Mouse (Mus musculus): ENCODE data around the gene Mafk.
A peak's percentile ranks its signal among the peaks of the same experiment; 100 is the strongest.

Gene Mafk

DNA sequence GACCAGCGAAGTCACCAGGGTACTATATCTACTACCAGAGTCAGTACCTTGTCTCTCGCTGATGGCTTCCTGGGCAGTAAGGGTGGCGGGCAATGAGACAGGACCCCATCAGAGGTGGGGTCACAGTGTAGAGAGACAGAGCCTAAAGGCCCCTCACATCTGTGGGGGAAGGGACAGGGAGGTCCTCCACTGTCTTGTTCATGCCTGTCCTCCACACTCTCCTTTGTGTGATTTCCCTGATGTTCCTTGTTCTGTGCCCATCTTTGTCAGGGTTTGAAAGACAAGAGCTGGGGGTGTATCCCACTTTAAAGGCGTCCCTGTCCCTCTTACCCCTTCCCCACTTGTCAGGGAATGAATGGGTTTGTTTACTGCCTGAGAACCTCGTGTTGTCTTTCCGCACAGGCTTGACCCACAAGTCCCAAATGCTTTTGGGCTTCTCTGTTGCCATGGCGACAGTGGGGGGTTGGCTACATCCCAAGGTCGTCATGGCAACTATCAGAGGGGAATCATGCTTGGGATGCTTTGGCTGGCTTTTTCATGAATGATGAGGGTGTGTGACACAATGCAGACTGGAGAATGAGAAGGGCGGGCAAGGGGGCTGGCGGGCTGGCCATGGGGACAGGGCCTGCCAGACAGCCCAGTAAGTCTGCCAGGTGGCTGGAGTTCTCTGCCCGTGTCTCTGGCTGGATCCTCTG lies 6.3 kb downstream of the Mafk start:
- DNase-seq: peak; percentile 88 to 92

DNA sequence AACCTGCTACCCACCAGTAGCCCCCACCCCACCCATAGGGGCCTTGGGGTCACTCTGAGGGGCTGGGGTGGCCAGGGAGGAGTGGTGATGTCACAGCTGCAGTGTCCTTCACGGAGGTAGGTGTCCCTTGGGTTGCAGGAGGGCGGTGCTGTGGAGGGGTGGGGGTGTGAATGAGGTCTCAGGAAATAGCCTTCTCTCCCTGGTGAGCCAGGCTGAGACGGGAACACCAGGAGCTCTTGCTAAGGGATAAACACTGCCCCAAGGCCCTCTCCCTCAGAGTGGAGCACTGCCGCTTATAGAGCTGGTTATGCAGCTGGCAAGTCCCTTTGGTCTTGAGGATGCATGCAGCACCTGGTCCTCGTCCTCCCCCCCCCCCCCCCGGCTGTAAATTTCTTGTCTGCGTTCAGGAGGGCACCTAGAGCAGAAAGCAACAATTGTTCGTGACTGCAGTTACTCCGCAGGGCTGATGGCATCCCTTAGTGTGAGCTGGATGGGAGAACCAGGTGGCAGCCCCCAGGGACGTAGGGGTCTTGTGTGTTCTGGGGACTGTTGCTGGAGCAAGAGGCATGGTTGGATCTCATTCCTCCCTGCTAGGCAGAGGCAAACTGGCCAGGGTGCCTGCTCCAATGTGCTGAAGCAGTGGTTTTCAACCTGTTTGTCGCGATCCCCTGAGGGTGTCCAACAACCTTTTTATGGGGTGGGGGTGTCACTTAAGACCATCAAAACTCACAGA lies 7.0 kb downstream of the Mafk start:
- DNase-seq: no peak

DNA sequence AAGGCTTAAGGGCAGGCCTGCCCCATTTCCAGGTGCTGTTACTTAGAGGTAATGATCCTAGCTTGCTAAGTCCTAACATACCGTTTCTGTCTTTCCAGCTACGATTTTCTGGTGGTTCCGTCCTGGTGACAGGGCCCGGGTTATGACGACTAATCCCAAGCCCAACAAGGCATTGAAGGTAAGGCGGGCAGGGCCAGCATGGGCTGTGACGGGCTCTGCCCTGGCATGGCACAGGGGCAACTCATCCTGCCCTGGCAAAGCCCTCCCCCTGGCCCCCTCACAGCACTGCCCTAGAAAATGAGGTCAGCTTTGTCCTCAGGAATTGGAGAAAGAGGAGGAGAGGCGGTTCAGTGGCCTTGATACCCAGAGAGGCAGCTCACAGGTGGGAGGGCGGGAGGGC lies 7.7 kb downstream of the Mafk start:
- no peak for DNase-seq

DNA sequence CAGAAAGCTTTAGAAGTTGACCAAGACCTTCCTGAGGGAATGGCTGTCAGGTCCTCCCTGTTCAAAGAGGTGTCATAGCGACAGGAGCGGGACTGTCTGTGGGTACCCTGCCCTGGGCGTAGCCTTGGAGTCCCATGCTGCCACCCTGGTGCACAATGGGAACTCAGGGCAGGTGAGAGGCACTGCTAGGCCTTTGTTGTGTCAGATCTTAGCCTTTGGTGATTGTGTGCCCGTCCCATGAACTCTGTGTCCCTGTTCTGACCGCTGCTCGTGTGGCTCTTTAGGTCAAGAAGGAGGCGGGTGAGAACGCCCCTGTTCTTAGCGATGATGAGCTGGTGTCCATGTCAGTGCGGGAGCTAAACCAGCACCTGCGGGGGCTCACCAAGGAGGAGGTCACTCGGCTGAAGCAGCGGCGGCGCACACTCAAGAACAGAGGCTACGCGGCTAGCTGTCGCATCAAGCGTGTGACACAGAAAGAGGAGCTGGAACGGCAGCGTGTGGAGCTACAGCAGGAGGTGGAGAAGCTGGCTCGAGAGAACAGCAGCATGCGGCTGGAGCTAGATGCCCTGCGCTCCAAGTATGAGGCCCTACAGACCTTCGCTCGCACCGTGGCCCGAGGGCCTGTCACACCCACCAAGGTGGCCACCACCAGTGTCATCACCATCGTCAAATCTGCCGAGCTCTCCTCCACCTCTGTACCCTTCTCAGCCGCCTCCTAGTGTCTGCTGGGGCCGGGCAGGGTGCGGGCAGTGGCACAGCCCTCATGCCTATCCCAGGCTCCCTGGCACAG lies 8.7 kb downstream of the Mafk start:
- DNase-seq: no peak

DNA sequence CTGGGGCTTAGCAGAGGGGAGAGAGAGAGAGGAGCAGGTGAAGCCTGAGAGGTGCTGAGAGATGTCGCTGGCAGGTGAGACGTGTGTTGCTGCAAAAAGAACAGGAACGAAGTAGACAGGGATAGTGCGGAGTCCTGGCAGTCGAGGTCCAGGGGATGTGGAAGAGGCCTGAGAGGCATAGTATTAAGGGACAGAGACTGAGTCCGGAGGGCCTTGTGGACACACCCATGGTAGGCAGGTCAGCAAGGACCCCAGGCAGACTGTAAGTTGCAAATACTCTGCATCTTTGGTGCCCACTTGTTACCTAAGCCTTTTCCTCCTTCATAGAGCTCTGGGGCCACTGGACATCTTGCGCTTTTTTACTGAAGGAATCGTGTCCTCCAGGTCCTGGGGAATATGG lies 9.9 kb downstream of the Mafk start:
- no peak for DNase-seq

DNA sequence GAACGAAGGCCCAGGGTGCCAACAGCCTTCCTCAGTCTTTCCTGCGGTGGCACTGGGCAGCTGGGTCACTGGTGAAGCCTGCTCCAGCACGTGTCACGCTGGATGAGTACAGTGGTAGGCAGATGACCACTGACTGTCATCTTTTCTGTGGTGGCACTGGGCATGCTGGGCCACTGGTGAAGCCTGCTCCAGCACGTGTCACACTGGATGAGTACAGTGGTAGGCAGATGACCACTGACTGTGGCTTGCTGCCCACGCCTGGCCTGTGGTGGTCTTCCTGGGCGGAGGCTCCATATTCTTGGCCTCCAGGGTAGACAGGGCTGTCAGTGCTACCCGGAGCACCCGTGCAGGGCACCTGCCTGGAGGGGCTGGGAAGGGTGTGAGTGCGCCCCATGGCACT lies 10.6 kb downstream of the Mafk start:
- no peak for DNase-seq

DNA sequence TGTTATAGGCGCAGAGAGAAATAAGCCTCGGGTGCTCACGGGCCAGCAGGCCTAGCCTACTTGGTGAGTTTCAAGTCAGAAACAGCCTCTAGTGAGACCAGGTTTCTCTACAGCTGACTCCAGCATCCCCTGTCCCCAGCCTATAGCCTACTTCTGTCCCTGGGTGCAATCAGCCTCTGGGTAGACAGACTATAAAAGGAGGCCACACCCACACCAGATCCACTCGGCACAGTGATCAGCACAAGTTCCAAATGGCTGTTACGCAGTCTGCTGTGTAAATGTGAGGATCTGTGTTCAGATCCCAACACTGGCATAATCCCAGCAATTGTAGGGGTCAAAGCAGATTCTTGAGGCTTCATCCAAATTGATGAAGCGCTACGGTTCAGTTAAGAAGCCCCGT lies 11.9 kb downstream of the Mafk start:
- DNase-seq: peak in 1 of 2 experiments; percentile 10

DNA sequence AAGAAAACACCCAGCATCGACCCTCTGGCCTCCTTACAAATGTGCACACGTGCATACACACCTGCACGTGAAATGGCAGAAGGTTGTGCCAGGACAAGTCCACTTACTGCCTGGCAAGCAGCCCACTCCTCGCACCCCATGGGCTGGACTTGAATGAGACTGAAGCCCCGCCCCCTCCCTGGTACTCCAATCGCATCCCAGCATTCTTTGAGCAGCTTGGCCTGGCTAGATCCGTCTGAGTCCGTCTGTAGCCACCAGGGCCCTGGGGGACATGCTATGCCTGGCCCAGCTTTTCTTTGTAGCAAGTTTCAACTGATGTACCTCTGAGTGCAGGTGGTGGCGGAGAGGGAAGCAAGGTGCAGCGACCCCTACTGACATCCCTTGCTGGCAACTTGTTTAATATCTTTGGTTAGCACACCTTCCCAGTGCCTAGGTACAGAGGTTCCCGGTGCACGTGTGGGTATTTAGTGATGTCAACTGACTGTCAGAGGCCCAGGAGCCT lies 12.3 kb downstream of the Mafk start:
- DNase-seq: peak; percentile 91 to 95

DNA sequence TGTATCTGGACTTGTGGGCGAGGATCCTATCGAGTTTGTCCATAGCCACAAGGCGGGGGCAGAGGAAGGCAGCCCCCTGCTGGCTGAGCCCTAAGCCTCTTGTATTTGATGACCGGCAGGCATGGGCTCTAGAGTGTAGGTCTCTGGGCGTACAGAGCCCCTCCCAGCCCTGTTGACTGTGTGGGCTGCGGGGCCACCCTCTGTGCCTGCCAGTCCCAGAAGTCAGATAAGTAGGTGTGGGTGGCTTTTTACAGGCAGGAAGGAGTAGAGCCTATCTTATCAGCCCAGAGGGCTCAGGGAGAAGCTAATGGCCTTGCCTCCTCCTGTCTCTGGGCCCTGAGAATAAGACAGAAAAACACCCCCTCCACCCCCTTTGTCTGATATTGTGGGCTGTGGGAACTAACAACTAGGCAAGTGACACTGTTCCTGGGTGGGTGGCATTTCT lies 12.8 kb downstream of the Mafk start:
- no peak for DNase-seq

DNA sequence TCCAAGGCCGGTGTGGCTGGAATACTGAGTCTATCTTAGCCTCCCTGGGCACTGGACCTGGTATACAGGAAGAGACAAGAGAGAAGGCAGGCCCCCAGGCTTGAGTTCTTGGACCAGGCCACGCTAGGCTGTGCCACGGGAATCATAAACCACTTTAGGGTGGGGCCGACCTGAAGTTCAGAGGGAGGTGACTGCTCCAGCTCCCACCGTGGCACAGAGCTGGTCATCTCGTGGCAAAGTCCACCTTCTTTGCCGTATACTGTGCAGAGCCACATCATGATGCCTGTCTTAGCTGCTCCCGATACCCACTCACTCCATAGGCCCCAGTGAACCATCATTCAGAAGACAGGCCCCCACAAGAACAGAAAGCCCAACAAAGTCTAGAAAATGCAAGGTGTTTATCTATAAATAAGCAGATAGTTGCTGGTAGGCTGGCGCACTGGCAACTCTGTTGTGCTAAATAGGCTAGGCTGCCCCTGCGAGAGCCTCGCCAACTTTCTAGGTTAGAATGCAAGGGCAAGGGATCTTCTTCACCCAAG lies 13.3 kb downstream of the Mafk start:
- DNase-seq: no peak

DNA sequence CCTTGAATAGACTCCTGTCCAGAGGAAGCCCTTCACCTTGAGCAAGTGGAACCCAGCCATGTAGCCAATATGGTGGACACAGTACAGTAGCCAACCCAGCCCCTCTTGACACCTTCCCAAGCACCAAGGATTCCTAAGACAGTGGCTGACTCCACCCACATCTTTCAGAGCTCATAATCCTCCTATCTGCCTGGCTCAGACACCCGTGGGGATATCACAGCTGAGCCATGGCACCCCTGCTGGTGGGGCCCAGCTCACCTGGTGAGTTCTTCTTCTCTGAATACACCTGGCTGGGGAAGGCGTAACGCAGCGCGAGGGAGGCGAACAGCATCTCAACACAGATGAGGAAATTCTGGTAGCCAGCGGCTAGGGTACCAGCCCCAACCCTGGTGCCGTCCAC lies 14.6 kb downstream of the Mafk start:
- no peak for DNase-seq

DNA sequence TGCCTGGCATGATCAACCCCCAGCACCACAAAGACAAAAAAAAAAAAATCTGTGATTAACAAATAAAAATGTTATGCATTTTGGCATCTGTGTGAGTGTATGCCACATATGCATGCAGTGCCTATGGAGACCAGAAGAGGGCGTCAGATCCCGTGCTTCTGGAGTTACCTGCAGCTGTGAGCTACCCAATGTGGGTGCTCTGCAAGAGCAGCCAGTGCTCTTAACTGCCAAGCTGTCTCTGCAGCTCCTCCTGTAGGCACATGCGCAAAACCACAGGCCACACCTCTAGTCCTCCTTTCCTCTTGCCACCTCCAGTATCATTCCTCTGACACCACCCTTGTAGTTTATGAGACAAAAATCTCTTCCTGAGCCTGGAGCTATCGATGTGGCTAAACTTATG lies 18.1 kb downstream of the Mafk start:
- no peak for DNase-seq

DNA sequence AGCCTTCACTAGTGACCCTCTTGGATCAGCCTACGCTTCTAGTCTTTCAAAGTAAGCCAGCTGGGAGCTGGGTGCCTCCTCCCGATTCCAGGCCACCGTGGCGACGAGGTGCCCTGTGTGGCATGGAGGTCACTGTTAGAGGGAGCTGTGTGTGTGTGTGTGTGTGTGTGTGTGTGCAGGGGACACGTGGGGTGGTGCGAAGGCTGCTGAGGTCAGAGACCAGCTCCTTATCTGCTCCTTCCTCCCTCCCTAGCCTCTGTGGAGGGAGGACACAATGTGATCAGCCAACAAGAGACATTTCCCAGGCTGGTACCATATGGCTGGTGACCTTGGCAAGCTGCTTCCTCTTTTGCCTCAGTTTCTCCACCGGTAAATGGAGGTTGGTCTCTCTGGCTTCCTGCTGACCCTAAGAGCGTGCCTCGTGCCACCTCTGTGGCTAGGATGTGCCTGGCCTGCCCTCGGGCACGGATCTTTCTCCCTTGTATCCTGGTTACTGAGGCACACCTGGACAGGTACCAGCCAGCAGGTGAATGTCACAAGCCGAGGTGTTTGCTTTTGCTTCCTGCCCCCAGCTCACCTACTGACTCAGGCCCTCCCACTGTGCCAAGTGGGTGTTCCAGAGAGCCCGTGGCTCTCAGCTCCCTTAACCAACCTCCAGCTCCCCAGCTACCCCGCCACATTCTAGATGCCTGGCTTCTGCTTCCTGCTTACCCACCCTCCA lies 20.5 kb downstream of the Mafk start:
- DNase-seq: peak; percentile 50 to 61

DNA sequence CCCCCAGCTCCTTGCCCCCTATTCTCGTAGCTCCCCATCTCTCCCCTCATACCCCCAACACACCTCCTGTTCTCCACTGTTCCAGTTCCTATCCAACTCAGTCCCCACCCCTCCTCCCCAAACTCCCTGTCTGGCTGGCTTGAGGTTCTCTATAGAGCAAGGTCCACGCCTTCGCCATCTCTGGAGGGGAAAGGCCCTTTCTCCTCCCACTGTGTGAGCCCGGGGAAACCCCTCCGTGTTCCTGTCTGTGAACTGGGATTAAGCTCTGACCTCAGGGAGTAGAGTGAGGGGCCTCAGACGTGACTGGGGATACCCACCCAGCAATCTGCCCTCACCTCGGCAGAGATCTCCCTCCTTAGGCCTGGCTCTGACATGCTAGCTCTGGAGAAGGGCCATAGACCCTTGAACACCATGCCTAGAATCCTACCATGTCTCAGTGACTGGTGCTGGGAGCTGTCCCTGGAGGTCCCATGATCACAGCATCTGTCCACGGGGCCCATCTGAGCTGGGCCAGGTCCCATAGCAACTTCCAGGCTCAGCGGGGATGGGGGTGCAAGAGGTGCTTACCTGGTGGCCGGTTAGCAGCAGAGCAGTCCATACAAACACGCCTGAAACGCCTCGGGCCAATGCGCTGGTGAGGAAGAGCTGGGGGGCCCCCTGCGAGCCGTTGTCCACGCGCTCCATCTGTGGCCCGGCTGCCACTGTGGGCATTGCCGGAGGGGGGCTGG lies 21.2 kb downstream of the Mafk start:
- no peak for DNase-seq

DNA sequence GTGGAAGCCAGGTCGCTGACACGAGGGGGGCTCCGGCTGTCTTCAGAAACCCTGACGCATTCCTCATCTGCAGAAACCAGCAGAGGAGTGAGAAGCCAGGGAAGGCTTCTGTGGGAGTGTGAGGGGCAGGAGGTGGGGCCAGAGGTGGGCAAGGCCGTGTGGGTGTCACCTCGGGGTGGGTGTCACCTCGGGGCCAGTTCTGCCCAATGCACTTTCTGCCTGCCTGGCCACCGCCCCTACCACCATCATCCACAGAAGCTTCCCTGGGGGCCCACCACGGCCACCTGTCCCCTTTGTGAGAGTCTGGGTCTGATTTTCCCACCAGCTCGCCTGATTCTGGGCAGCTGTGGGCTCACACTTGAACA lies 21.8 kb downstream of the Mafk start:
- peak in 1 of 2 experiments; percentile 25 for DNase-seq

DNA sequence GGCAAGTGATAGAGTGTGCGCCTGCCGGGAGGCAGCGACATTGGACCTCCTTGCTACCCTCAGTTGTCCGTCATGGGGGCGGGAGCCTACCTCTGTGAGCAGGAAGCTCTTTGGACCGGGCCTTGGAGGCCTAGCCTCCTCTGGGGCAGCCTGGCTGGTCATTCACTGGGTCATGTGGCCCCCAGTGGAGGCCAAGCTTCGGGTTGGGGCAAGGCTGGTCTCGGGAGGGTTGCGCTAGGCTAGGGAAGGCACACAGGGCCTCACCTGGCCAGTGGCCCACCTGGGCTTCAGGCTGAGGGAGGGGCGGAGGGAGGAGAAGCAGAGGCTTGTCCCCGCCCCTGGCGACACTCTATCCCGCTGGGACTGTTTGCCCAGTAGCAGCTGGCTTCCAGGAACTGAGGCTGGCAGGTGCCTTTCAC lies 22.7 kb downstream of the Mafk start:
- peak; percentile 92 for DNase-seq

DNA sequence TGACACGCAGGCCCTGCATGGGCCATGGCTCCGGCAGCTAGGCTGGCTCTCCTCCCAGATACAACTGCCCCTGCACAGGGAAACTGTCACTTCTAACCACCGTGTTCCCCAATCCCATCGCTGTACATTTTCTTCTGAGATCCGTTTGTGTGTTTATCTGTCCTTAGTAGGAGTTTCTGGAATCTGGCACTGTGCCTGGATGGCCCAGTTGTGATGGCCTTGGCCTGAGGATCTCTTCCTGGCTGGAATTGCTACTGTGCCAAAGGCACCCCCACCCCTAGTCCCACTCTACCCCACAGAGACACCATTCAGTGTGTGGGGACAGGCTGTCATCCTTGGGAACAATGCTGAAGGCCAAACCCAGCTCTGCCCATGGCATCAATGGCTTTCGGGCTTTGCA lies 24.7 kb downstream of the Mafk start:
- no peak for DNase-seq

DNA sequence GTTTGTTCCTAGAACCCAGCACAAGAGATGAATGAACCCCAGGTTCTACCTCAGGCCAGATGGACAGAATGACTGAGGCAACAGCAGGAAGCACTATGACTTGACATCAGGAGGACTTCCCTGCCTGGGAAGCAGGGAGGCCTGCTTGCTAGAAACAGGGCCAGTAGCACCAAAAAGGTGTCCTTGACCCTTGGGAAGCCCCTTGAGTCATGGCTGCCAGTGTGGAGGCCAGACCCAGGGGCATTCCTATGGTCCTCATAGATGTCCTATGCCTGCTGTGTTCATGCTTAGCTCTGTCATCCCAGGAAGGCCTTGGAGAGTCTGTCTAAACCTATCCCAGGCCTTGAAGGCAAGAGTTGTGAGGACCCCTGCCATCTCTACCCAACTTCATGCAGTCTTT lies 25.1 kb downstream of the Mafk start:
- DNase-seq: no peak

DNA sequence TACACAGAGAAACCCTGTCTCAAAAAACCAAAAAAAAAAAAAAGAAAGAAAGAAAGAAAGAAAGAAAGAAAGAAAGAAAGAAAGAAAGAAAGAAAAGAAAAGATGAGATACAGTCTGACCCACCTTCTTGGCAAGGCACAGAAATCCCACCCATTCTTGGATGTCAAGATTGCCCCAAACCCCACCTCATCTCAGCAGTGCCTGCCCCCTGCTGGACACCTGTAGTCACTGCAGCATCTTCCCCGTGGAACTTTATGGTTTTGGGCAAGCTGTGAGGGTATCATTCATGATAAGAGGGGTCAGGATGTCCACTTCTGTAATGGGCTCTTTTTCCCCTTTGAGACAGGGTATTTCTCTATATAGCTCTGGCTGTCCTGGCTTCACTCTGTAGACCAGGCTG lies 26.0 kb downstream of the Mafk start:
- DNase-seq: peak in 1 of 2 experiments; percentile 50

DNA sequence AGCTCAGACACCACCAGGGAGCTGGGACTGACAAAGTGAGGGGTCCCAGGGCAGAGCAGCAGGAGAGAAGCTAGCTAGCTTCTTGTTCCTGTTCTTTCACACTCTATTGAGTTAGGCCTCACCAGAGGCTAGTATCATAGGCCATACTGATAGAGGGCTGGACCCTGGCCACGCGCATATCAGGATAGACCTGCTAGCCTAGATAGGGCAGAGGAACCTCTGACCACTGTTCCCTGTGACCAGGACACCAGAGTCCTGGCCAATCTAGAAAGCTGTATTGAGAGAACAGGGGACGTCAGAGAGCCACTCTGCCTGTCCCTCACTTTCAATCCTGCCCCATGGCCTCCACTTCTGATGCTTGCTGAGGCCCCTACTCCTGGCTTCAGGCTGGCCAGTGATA lies 26.7 kb downstream of the Mafk start:
- DNase-seq: no peak

DNA sequence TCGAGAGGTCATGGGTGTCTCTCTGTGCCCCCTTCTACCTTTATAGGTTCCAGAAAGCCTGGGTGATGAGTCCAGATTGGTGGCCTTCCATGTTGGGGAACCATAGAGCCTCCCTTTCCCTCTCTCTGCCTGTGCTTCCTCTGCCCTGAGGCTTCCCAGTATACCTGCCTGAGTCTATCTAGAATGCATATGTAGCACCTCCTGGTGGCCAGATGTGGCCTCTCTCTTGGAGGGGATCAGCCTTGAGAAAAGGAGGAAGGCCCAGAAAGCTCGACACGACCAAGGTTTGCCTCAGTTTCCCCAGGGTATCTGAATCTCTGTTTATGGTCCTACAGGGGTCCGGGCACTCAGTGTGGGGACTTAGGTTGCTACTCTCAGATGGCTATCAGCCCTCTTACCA lies 27.5 kb downstream of the Mafk start:
- peak; percentile 56 to 79 for DNase-seq

All from kidney, postnatal 36 days (tissue).